Mouse (Mus musculus): Measurements from ENCODE around the gene Wdr70. TPM values are rescaled to one million over a fixed set of nuclear protein-coding genes. Genes with fewer than 3 reads are reported as not detected.

Gene Wdr70
- polyA plus RNA-seq, 1 experiment from 2014 or later: 81.5 TPM

GRCm38 (mm10) chr15:7891547-7892282 is 207.3 kb downstream of the Wdr70 start:
- Histone ChIP-seq H3K27ac (ENCODE audit: low read depth, low read length) (no peak overlapping the region), H3K9ac (ENCODE audit: low read length) (no peak overlapping the region), H3K4me1 (ENCODE audit: control insufficient read depth, insufficient read depth, low read length) (peaks cover 18% of the 10 kb centered on the region), H3K36me3 (ENCODE audit: control insufficient read depth, insufficient read depth, low read length) (no peaks in the 10 kb centered on the region), H3K9me3 (ENCODE audit: control insufficient read depth, low read length) (no peaks in the 10 kb centered on the region), H3K27me3 (ENCODE audit: control insufficient read depth, insufficient read depth, low read length) (peaks cover 10% of the 10 kb centered on the region), H3K4me3 (ENCODE audit: low read depth, low read length) (no peak overlapping the region), H3K4me2 (no peak overlapping the region)
- ATAC-seq (ENCODE audit: low FRiP score) (no peak), DNase-seq (ENCODE audit: low spot score, missing footprints) (no peak)
- 62% methylated on average over 9 of the region's 9 CpGs for WGBS

- Histone ChIP-seq H3K36me3 (ENCODE audit: control insufficient read depth, insufficient read depth, low read length) (no peaks in the 10 kb centered on the region), H3K27me3 (ENCODE audit: control insufficient read depth, insufficient read depth, low read length) (peaks cover 13% of the 10 kb centered on the region), H3K4me3 (ENCODE audit: low read depth, low read length) (no peak overlapping the region), H3K4me2 (no peak overlapping the region), H3K9ac (ENCODE audit: low read length) (no peak overlapping the region), H3K27ac (ENCODE audit: low read depth, low read length) (no peak overlapping the region), H3K9me3 (ENCODE audit: control insufficient read depth, low read length) (no peaks in the 10 kb centered on the region), H3K4me1 (ENCODE audit: control insufficient read depth, insufficient read depth, low read length) (peaks cover 18% of the 10 kb centered on the region)
- ATAC-seq (ENCODE audit: low FRiP score) (no peak), DNase-seq (ENCODE audit: low spot score, missing footprints) (no peak)
- WGBS: 65% methylated on average over 5 of the region's 5 CpGs
These were observed 208.7 kb downstream of the Wdr70 start for GRCm38 (mm10) chr15:7890286-7890685.

GRCm38 (mm10) chr15:7889362-7889674 is 209.7 kb downstream of the Wdr70 start:
- no peak for DNase-seq (ENCODE audit: low spot score, missing footprints)
- Histone ChIP-seq H3K4me1 (ENCODE audit: control insufficient read depth, insufficient read depth, low read length) (peaks cover 22% of the 10 kb centered on the region), H3K27me3 (ENCODE audit: control insufficient read depth, insufficient read depth, low read length) (peaks cover 13% of the 10 kb centered on the region), H3K9ac (ENCODE audit: low read length) (no peak overlapping the region), H3K36me3 (ENCODE audit: control insufficient read depth, insufficient read depth, low read length) (no peaks in the 10 kb centered on the region), H3K4me3 (ENCODE audit: low read depth, low read length) (no peak overlapping the region), H3K9me3 (ENCODE audit: control insufficient read depth, low read length) (no peaks in the 10 kb centered on the region), H3K27ac (ENCODE audit: low read depth, low read length) (peak overlapping the region; percentile 48; the same call in 1 of the 2 replicates), H3K4me2 (peak overlapping the region; percentile 7; the same call in 1 of the 2 replicates)
- WGBS: 40% methylated on average over 5 of the region's 5 CpGs
- ATAC-seq (ENCODE audit: low FRiP score): peak; percentile 52

- Histone ChIP-seq H3K4me3 (ENCODE audit: low read depth, low read length) (no peak overlapping the region), H3K9me3 (ENCODE audit: control insufficient read depth, low read length) (no peaks in the 10 kb centered on the region), H3K9ac (ENCODE audit: low read length) (no peak overlapping the region), H3K27ac (ENCODE audit: low read depth, low read length) (peak overlapping the region; percentile 48; the same call in 1 of the 2 replicates), H3K4me1 (ENCODE audit: control insufficient read depth, insufficient read depth, low read length) (peaks cover 22% of the 10 kb centered on the region), H3K27me3 (ENCODE audit: control insufficient read depth, insufficient read depth, low read length) (peaks cover 13% of the 10 kb centered on the region), H3K4me2 (peak overlapping the region; percentile 7; the same call in 1 of the 2 replicates), H3K36me3 (ENCODE audit: control insufficient read depth, insufficient read depth, low read length) (no peaks in the 10 kb centered on the region)
- WGBS: 34% methylated on average over 8 of the region's 8 CpGs
- peak; percentile 85 for ATAC-seq (ENCODE audit: low FRiP score)
- DNase-seq (ENCODE audit: low spot score, missing footprints): no peak
These were observed 210.2 kb downstream of the Wdr70 start for GRCm38 (mm10) chr15:7888617-7889361.

GRCm38 (mm10) chr15:7886591-7886990 is 212.4 kb downstream of the Wdr70 start:
- Histone ChIP-seq H3K4me3 (ENCODE audit: low read depth, low read length) (no peak overlapping the region), H3K36me3 (ENCODE audit: control insufficient read depth, insufficient read depth, low read length) (no peaks in the 10 kb centered on the region; the same call in 1 of the 2 replicates), H3K4me1 (ENCODE audit: control insufficient read depth, insufficient read depth, low read length) (peaks cover 22% of the 10 kb centered on the region), H3K27me3 (ENCODE audit: control insufficient read depth, insufficient read depth, low read length) (peaks cover 13% of the 10 kb centered on the region), H3K27ac (ENCODE audit: low read depth, low read length) (no peak overlapping the region), H3K4me2 (no peak overlapping the region), H3K9me3 (ENCODE audit: control insufficient read depth, low read length) (no peaks in the 10 kb centered on the region), H3K9ac (ENCODE audit: low read length) (no peak overlapping the region)
- 94% methylated on average over 8 of the region's 8 CpGs for WGBS
- DNase-seq (ENCODE audit: low spot score, missing footprints): peak; percentile 80
- no peak for ATAC-seq (ENCODE audit: low FRiP score)

GRCm38 (mm10) chr15:7885106-7885505 is 213.9 kb downstream of the Wdr70 start:
- Histone ChIP-seq H3K4me2 (no peak overlapping the region), H3K27ac (ENCODE audit: low read depth, low read length) (no peak overlapping the region), H3K9ac (ENCODE audit: low read length) (no peak overlapping the region), H3K36me3 (ENCODE audit: control insufficient read depth, insufficient read depth, low read length) (no peaks in the 10 kb centered on the region; the same call in 1 of the 2 replicates), H3K27me3 (ENCODE audit: control insufficient read depth, insufficient read depth, low read length) (peaks cover 12% of the 10 kb centered on the region), H3K9me3 (ENCODE audit: control insufficient read depth, low read length) (no peaks in the 10 kb centered on the region), H3K4me3 (ENCODE audit: low read depth, low read length) (no peak overlapping the region), H3K4me1 (ENCODE audit: control insufficient read depth, insufficient read depth, low read length) (peaks cover 20% of the 10 kb centered on the region)
- no peak for ATAC-seq (ENCODE audit: low FRiP score)
- 40% methylated on average over 10 of the region's 10 CpGs for WGBS
- DNase-seq (ENCODE audit: low spot score, missing footprints): peak; percentile 82

- DNase-seq (ENCODE audit: low spot score, missing footprints): peak; percentile 79
- Histone ChIP-seq H3K27me3 (ENCODE audit: control insufficient read depth, insufficient read depth, low read length) (peaks cover 11% of the 10 kb centered on the region; the same call in 1 of the 2 replicates), H3K9ac (ENCODE audit: low read length) (no peak overlapping the region), H3K9me3 (ENCODE audit: control insufficient read depth, low read length) (no peaks in the 10 kb centered on the region), H3K27ac (ENCODE audit: low read depth, low read length) (no peak overlapping the region), H3K4me3 (ENCODE audit: low read depth, low read length) (no peak overlapping the region), H3K4me2 (no peak overlapping the region), H3K4me1 (ENCODE audit: control insufficient read depth, insufficient read depth, low read length) (peaks cover 20% of the 10 kb centered on the region), H3K36me3 (ENCODE audit: control insufficient read depth, insufficient read depth, low read length) (no peaks in the 10 kb centered on the region; the same call in 1 of the 2 replicates)
- WGBS: 93% methylated on average over 11 of the region's 11 CpGs
- no peak for ATAC-seq (ENCODE audit: low FRiP score)
These were observed 214.8 kb downstream of the Wdr70 start for GRCm38 (mm10) chr15:7884181-7884580.

- Histone ChIP-seq H3K4me2 (no peak overlapping the region), H3K27me3 (ENCODE audit: control insufficient read depth, insufficient read depth, low read length) (no peaks in the 10 kb centered on the region), H3K27ac (ENCODE audit: low read depth, low read length) (no peak overlapping the region), H3K9me3 (ENCODE audit: control insufficient read depth, low read length) (no peaks in the 10 kb centered on the region), H3K4me3 (ENCODE audit: low read depth, low read length) (no peak overlapping the region), H3K36me3 (ENCODE audit: control insufficient read depth, insufficient read depth, low read length) (no peaks in the 10 kb centered on the region; the same call in 1 of the 2 replicates), H3K9ac (ENCODE audit: low read length) (no peak overlapping the region), H3K4me1 (ENCODE audit: control insufficient read depth, insufficient read depth, low read length) (peaks cover 23% of the 10 kb centered on the region)
- DNase-seq (ENCODE audit: low spot score, missing footprints): no peak
- 54% methylated on average over 7 of the region's 7 CpGs for WGBS
- ATAC-seq (ENCODE audit: low FRiP score): no peak
These were observed 219.1 kb downstream of the Wdr70 start for GRCm38 (mm10) chr15:7879956-7880355.

- Histone ChIP-seq H3K27ac (ENCODE audit: low read depth, low read length) (no peak overlapping the region), H3K9me3 (ENCODE audit: control insufficient read depth, low read length) (no peaks in the 10 kb centered on the region), H3K9ac (ENCODE audit: low read length) (no peak overlapping the region), H3K4me1 (ENCODE audit: control insufficient read depth, insufficient read depth, low read length) (peaks cover 22% of the 10 kb centered on the region), H3K4me2 (no peak overlapping the region), H3K4me3 (ENCODE audit: low read depth, low read length) (no peak overlapping the region), H3K36me3 (ENCODE audit: control insufficient read depth, insufficient read depth, low read length) (no peaks in the 10 kb centered on the region; the same call in 1 of the 2 replicates), H3K27me3 (ENCODE audit: control insufficient read depth, insufficient read depth, low read length) (no peaks in the 10 kb centered on the region)
- WGBS: 67% methylated on average over 10 of the region's 10 CpGs
- DNase-seq (ENCODE audit: low spot score, missing footprints) (no peak), ATAC-seq (ENCODE audit: low FRiP score) (no peak)
These were observed 220.1 kb downstream of the Wdr70 start for GRCm38 (mm10) chr15:7878861-7879260.
